Mouse (Mus musculus) cerebral cortex, adult 2 months (tissue): Measurements from ENCODE around the gene Tspear.

Experiments used
- WGBS: fragments of 180-500 bp; shearing (Covaris S2); methylation state at CpG from one replicate; pipeline ENCODE4 v1.1.7; 2018; 5-methylcytosine and 5-hydroxymethylcytosine counted together

Gene Tspear

GRCm38 (mm10) chr10:77711157-77711556, 24.8 kb downstream of the Tspear start, which contains the start of gene Gm10024:
Gene Gm10024, plus strand, starts transcription at chr10:77711457.

DNA sequence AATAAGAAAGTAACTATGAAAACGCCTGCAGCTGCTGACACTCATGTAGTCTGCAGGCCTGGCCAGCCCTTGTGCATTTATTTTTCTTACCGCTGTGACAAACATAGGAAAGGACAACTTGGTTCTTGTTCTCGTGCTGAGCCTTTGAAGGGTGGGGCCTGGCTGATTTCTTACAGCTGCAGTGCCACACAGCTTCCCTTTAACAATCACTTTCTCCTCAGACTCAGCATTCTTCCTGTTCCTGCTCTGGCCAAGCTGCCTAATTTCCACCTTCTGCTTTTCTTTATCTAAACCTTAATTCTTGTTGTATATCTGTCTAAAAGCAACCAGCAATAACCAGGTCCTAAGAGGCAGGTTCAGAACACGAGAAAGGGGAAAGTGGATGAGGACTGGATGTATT, 27.4 kb downstream of the Tspear start:
- WGBS, result 65% methylated on average over 4 of the region's 4 CpGs

DNA sequence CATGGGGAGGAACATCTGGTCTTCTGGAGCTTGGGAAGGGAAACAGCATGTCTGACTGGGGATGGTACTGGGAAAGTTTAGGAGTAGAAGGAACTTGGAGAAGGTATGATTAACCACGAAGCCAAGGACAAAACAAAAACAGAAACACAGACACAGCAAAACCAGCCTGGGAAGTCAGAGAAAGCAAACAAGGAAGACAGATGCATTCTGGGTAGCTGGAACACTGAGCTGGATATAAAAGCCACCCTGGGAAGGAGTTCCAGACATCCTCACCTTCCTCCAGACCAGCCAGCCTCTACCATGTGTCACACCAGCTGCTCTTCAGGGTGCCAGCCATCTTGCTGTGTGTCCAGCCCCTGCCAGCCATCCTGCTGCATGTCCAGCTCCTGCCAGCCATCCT, 29.1 kb downstream of the Tspear start, which contains the start of gene Gm10142:
Gene Gm10142, plus strand, starts transcription at position 301 of the 400 bp plus-strand sequence.
- WGBS, result 71% methylated on average over 1 of the region's 1 CpGs

DNA sequence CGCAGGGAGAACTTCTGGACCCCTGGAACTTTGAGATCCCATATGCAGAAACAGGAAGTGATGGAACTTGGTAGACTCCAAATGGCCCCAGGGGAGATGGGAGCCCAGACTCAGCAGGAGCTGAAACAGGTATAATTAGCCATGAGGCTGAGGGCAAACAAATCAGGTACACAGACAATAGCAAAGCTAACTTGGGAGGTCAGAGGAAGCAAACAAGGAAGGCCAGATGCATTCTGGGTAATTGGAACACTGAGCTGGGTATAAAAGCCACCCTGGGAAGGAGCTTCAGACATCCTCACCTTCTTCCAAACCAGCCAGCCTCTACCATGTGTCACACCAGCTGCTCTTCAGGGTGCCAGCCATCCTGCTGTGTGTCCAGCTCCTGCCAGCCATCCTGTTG, 33.9 kb downstream of the Tspear start, which contains the start of gene Krtap12-1:
Gene Krtap12-1, plus strand, starts transcription at position 301 of the 400 bp plus-strand sequence.
- WGBS, result 87% methylated on average over 1 of the region's 1 CpGs

- 69% methylated on average over 8 of the region's 8 CpGs for WGBS
Observed at GRCm38 (mm10) chr10:77724855-77725254, 38.5 kb downstream of the Tspear start.

DNA sequence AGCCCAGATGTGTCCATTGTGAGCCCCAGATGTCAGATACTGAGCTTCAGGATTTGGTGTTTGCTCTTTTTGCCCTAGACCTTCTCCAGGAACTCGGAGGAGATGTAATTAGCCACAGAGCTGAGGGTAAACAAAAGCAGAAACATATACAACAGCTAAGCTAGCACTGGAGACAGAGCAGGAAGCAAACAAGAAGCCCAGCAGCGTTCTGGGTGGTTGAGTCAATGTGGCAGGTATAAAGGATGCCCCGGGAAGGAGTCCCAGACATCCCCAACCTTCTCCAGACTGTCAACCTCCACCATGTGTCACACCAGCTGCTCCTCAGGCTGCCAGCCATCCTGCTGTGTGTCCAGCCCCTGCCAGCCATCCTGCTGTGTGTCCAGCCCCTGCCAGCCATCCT, 39.8 kb downstream of the Tspear start, which contains the start of gene Gm10100:
Gene Gm10100, plus strand, starts transcription at position 301 of the 400 bp plus-strand sequence.
- WGBS, result 36% methylated on average over 3 of the region's 3 CpGs

DNA sequence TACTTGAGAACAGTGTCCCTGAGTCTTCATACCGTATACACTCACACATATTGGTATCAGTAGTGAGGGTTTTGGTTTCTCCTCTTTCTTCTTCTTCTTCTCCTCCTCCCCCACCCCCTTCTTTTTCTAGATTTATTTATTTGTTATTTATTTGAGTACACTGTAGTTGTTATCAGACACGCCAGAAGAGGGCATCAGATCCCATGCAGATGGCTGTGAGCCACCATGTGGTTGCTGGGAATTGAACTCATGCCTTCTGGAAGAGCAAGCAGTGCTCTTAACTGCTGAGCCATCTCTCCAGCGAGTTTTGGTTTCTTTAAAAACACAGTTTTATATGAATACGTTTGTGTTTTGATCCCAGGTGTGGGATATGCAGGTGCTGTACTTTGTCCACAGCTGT, 41.9 kb downstream of the Tspear start:
- WGBS, result 78% methylated on average over 4 of the region's 4 CpGs

DNA sequence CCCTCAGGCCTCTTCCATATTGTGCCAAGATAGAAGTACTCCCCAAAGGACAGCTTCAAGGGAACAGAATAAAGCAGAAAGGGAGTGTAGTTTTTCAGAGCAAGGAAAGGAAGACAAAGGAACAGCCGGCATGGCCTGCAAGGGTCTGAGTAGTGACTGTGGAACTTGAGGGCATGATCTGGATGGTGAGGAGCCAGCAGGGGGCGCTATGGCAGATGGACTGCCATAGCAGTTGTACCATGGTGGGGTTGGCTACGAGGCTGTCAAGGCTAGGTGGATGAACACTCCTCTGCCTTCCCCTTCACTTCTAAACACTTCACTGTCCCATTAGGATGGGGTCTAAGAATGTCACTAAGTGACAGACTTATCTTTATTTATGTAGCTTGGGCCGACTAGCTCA, 42.9 kb downstream of the Tspear start:
- WGBS, result 52% methylated on average over 4 of the region's 4 CpGs

- 94% methylated on average over 1 of the region's 1 CpGs for WGBS
Observed at GRCm38 (mm10) chr10:77735928-77736327, 49.6 kb downstream of the Tspear start.

- 89% methylated on average over 4 of the region's 4 CpGs for WGBS
Observed at GRCm38 (mm10) chr10:77738929-77739328, 52.6 kb downstream of the Tspear start.

DNA sequence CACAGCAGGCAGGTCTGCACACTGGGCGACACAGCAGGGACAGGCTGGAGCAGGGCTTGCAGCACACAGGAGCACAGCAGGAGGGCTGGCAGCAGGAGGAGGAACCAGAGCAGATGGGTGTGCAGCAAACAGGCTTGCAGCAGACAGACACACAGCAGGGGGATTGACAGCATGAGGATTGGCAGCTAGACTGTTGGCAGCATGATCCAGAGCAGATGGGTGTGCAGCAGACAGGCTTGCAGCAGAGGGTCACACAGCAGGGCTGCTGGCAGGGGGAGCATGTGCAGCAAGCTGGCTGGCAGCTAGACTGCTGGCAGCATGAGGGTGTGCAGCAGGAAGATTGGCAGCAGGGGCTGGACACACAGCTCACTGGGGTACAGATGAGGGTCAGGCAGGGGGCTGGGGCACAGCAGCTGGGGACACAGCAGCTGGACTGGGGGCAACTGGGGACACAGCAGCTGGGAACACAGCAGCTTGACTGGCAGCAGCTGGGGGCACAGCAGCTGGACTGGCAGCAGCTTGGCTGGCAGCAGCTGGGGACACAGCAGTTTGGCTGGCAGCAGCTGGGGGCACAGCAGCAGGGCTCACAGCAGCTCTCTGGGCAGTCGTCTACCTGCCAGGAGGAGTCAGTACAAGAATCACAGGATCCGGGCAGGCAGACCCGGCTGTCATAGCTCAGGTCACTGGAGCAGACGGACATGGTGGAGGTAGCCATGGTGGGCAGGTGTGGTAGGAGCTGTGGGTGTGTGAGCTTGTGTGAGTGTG, 55.7 kb downstream of the Tspear start, which contains the start of gene Gm18596:
Gene Gm18596, minus strand, starts transcription at position 715 of the 765 bp plus-strand sequence.
- WGBS, result 63% methylated on average over 5 of the region's 5 CpGs

- WGBS, result 48% methylated on average over 1 of the region's 1 CpGs
Observed at GRCm38 (mm10) chr10:77750686-77751085, 64.3 kb downstream of the Tspear start.

- WGBS, result 7% methylated on average over 1 of the region's 1 CpGs
Observed at GRCm38 (mm10) chr10:77751254-77751653, 64.9 kb downstream of the Tspear start, which contains the start of gene Gm9736. Gene Gm9736, minus strand, starts transcription at chr10:77751354.

DNA sequence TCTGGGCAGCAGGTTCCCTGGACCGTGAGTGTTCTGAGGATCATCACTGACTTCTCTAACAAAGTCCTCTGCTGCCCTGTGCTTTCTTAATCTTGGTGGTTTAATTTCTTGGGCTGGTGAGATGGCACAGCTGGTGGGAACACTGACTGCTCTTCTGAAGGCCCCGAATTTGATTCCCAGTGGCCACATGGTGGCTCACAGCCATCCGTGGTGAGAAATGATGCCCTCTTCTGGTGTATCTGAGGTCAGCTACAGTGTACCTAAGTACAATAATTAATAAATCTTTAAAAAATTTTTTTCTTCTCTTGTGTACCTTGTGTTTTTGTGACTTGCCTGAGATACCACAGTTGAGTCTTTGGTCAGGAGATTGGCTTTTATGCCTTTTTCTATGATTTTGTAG, 65.9 kb downstream of the Tspear start:
- WGBS, result 63% methylated on average over 3 of the region's 3 CpGs

- no CpG with 5 or more reads among the region's 1 CpGs for WGBS
Observed at GRCm38 (mm10) chr10:77759582-77759981, 73.2 kb downstream of the Tspear start, which contains the start of gene Gm3233. Gene Gm3233, minus strand, starts transcription at chr10:77759682.

GRCm38 (mm10) chr10:77769727-77770126, 83.4 kb downstream of the Tspear start:
- 87% methylated on average over 1 of the region's 1 CpGs for WGBS

DNA sequence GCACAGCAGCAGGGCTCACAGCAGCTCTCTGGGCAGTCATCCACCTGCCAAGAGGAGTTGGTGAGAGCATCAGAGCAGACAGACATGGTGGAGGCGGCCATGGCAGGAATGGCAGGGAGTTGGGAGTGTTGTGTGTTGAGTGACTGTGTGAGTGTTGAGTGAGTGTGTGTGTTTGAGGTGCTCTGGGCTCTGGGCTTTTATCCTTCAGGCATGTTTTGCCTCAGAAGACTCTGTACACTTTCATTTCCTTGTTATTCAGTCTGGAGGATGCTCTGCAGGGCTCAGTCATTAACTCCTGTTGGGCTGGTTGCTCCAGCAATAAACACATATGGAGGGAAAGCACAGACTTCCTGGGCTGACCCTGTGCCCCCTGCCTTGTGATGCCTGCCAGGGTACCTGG, 84.9 kb downstream of the Tspear start, which contains the start of gene Gm3238:
Gene Gm3238, minus strand, starts transcription at position 101 of the 400 bp plus-strand sequence.
- 62% methylated on average over 1 of the region's 1 CpGs for WGBS

DNA sequence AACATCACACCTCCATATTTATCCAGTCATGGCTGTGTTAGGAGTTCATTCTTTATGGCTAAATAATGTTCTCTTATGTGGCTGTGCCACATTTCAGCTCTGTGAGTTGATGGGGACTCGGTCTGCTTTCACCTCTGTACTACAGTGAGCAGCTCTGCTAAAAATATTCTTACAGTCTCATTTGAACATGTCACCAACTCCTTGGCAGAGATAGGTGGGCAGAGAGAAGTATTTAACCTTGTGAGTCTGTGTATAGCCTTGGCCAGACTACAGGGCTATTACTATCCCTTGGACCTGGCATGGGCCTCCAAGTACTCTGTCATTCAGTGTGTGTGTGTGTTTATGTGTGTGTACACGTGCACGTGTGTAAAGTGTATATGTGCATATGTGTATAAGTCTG, 85.8 kb downstream of the Tspear start:
- 80% methylated on average over 3 of the region's 3 CpGs for WGBS

GRCm38 (mm10) chr10:77776844-77777243, 90.5 kb downstream of the Tspear start, which contains the start of gene Gm7138:
Gene Gm7138, minus strand, starts transcription at chr10:77776944.
- WGBS, result 46% methylated on average over 1 of the region's 1 CpGs

GRCm38 (mm10) chr10:77782442-77782841, 96.1 kb downstream of the Tspear start, which contains the start of gene Gm3250:
Gene Gm3250, minus strand, starts transcription at chr10:77782542.
- WGBS, result 58% methylated on average over 1 of the region's 1 CpGs

DNA sequence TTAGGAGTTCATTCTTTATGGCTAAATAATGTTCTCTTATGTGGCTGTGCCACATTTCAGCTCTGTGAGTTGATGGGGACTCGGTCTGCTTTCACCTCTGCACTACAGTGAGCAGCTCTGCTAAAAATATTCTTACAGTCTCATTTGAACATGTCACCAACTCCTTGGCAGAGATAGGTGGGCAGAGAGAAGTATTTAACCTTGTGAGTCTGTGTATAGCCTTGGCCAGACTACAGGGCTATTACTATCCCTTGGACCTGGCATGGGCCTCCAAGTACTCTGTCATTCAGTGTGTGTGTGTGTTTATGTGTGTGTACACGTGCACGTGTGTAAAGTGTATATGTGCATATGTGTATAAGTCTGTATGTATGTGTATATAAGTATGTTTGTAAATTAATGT, 97.0 kb downstream of the Tspear start:
- 78% methylated on average over 3 of the region's 3 CpGs for WGBS

- 18% methylated on average over 1 of the region's 1 CpGs for WGBS
Observed at GRCm38 (mm10) chr10:77787876-77788275, 101.5 kb downstream of the Tspear start, which contains the start of gene Gm7137. Gene Gm7137, minus strand, starts transcription at chr10:77788200.

DNA sequence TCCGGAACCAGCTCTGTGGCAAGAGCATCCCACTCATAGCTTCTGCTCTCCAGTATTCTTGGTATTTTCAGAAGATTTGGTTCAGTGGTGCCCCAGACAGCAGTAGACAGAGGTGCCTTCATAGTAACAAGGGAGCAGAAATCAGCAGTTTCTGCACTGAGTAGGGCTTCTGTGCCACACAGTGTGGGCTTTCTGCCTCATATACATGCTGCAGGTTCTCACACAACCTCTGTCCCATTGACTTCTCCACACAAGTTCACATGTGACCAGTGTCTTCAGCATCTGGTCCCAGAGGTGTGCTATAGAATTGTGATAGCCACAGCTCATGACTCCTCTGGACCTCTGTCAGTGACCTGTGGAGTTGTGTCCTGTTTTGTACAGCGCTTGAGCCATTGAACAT, 102.3 kb downstream of the Tspear start:
- whole genome bisulfite sequencing, result 67% methylated on average over 2 of the region's 2 CpGs
